ENCODE assay signal across 20 mouse cellular contexts in the genomic region with DNA sequence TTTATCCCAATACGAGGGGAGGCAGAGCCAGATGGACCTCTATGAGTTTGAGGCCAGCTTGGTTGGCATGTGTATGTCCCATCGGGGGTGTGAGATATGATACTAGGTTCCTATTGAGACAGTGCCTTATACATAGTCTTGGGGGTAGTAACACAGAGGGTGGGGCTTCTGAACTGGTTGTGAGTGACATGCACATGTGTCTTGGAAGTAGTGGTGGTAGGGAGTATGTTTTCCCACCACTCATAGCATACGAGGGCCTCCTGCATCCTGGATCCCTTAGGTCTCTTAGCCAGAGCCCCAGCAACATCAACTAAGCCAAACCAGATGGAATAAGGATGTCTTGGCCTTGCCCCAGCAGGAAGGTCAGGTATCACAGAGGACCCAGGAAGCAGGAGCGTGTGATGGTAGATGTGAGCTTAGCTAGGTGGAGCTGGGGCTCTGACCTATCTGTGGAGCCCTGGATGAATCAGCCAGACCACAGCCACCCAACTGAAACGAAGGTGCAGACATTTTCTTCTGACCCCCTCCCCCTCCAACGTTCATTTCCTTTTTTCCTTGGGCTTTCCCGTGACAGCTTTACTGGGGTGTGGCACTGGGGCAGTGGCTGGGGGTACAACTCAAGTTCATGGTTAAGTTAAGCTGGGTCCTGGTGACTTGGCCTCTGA. TPM values are rescaled to one million over a fixed set of nuclear protein-coding genes. Genes with fewer than 3 reads are reported as not detected.
DNase-seq lines count a peak whose midpoint lies in the region; ATAC-seq and TF ChIP-seq lines count a peak whose summit lies in the region.
"Had no signal": no experiment of that assay in that cellular context is flagged by ENCODE, and none has a peak within 500 bp of the region (broad histone marks: within the 10 kb centered on the region; RNA-seq: fewer than 3 reads in every experiment).

No protein-coding gene starts in this region.

- DNase-seq in heart, adult 11 months: peak; percentile 92
- DNase-seq in heart, postnatal 36 days: no peak
- DNase-seq in thymus, postnatal 4 days: peak; percentile 25
- DNase-seq in thymus, adult 2 months: no peak
- no peak for DNase-seq in spleen, adult 12 weeks (ENCODE audit: low spot score)
- no peak for DNase-seq in c-Kit-positive CD71-positive TER-119-positive erythroid progenitor cells, embryonic 14.5 days (ENCODE audit: low spot score)
- DNase-seq: adrenal gland, postnatal 25 days; cerebellum, adult 2 months; forebrain, postnatal 0 days; heart, adult 2 months; left cerebral cortex, postnatal 4 days; lung, adult 2 months; lung, postnatal 36 days had no signal

- TF ChIP-seq POLR2A in thymus, adult 2 months (IDR thresholded peaks at IDR 0.05; ENCODE audit: control insufficient read depth, extremely low read depth, insufficient read depth, low read length, poor library complexity): no peak

- intact Hi-C loops in heart, postnatal 36 days (cut with DNase I): loop anchor here (10.0 kb wide), 1 partner anchor 159 kb away; no protein-coding TSS in a partner anchor

- H3K27ac ChIP-seq in thymus, adult 2 months (ENCODE audit: control insufficient read depth, insufficient read depth, low read length): no peak overlapping the region
- 0 out of 2 replicates have a peak overlapping the region, but pooled peaks have one; percentile 25 for H3K27ac ChIP-seq in liver, embryonic 15.5 days (replicated peaks)
- H3K27ac ChIP-seq: embryonic facial prominence, embryonic 13.5 days; heart, adult 2 months; hindbrain, embryonic 13.5 days; intestine, embryonic 15.5 days; kidney, embryonic 15.5 days; layer of hippocampus, adult 2 months; midbrain, embryonic 12.5 days had no signal

- peaks cover 46% of the 10 kb centered on the region for H3K36me3 ChIP-seq in thymus, adult 2 months (ENCODE audit: control insufficient read depth, insufficient read depth, low read length)
- H3K36me3 ChIP-seq in liver, embryonic 15.5 days (replicated peaks): peaks cover 5% of the 10 kb centered on the region
- H3K36me3 ChIP-seq: hindbrain, embryonic 13.5 days; intestine, embryonic 15.5 days; kidney, embryonic 15.5 days; midbrain, embryonic 12.5 days had no signal

- TF ChIP-seq CTCF in thymus, adult 2 months (IDR thresholded peaks at IDR 0.05; ENCODE audit: borderline replicate concordance, control insufficient read depth, extremely low read depth, insufficient read depth, low read length, poor library complexity): no peak

- no peaks in the 10 kb centered on the region; the same call in 1 of the 2 replicates for H3K9me3 ChIP-seq in liver, embryonic 15.5 days (replicated peaks)
- H3K9me3 ChIP-seq: embryonic facial prominence, embryonic 13.5 days; hindbrain, embryonic 13.5 days; intestine, embryonic 15.5 days; kidney, embryonic 15.5 days; midbrain, embryonic 12.5 days had no signal

- peaks cover 69% of the 10 kb centered on the region for H3K4me1 ChIP-seq in thymus, adult 2 months (replicated peaks; ENCODE audit: control insufficient read depth, insufficient read depth, low read length)
- peaks cover 91% of the 10 kb centered on the region for H3K4me1 ChIP-seq in liver, embryonic 15.5 days (replicated peaks)

- no peak overlapping the region for H3K4me3 ChIP-seq in thymus, adult 2 months (ENCODE audit: control insufficient read depth, insufficient read depth, low read length)
- H3K4me3 ChIP-seq in liver, embryonic 15.5 days (replicated peaks): no peak overlapping the region
- H3K4me3 ChIP-seq: embryonic facial prominence, embryonic 13.5 days; heart, adult 2 months; hindbrain, embryonic 13.5 days; intestine, embryonic 15.5 days; kidney, embryonic 15.5 days; layer of hippocampus, adult 2 months; midbrain, embryonic 12.5 days had no signal

- 55% methylated on average over 7 of the region's 7 CpGs for WGBS in thymus, adult 2 months
- 44% methylated on average over 7 of the region's 7 CpGs for WGBS in liver, embryonic 15.5 days (ENCODE audit: insufficient replicate concordance)

- ATAC-seq in liver, embryonic 15.5 days (ENCODE audit: insufficient read depth): no peak
- ATAC-seq: forebrain, postnatal 0 days; intestine, embryonic 15.5 days had no signal

- no peak overlapping the region for H3K4me2 ChIP-seq in liver, embryonic 15.5 days
- H3K4me2 ChIP-seq: embryonic facial prominence, embryonic 13.5 days; hindbrain, embryonic 13.5 days; intestine, embryonic 15.5 days; kidney, embryonic 15.5 days; midbrain, embryonic 12.5 days had no signal

- H3K9ac ChIP-seq in liver, embryonic 15.5 days: no peak overlapping the region
- H3K9ac ChIP-seq: embryonic facial prominence, embryonic 13.5 days; forebrain, postnatal 0 days; hindbrain, embryonic 13.5 days; intestine, embryonic 15.5 days; kidney, embryonic 15.5 days; midbrain, embryonic 12.5 days had no signal

- no peaks in the 10 kb centered on the region for H3K27me3 ChIP-seq in thymus, adult 2 months (ENCODE audit: control insufficient read depth, insufficient read depth, low read length)
- H3K27me3 ChIP-seq in liver, embryonic 15.5 days: no peaks in the 10 kb centered on the region
- H3K27me3 ChIP-seq: embryonic facial prominence, embryonic 13.5 days; hindbrain, embryonic 13.5 days; intestine, embryonic 15.5 days; kidney, embryonic 15.5 days; midbrain, embryonic 12.5 days had no signal

RNA-seq across cellular contexts. Expression of a gene that starts 10.5 kb away (rescaled TPM):
- total RNA-seq in heart, postnatal 36 days (2021): 10 to 100 TPM; 79.8 to 88.7 TPM
- 1,622 and 2,069 TPM in 2 replicates for polyA plus RNA-seq in thymus, adult 2 months (2012; rRNA removed)
- 422 and 473 TPM in 2 replicates for polyA plus RNA-seq in liver, embryonic 15.5 days (2015; fragmentation: Nextera tagmentation; extraction: Ambion mirVana)

RNA-seq across cellular contexts. Expression of a gene that starts 13.2 kb away (rescaled TPM):
- 10 to 100 TPM; 12.0 to 13.6 TPM for total RNA-seq in heart, postnatal 36 days (2021)
- 68.2 and 74.3 TPM in 2 replicates for polyA plus RNA-seq in thymus, adult 2 months (2012; rRNA removed)
- polyA plus RNA-seq in liver, embryonic 15.5 days (2015; fragmentation: Nextera tagmentation; extraction: Ambion mirVana): 14.7 and 15.2 TPM in 2 replicates

Comparison
In these comparisons a context has a peak if more than half of its experiments do, and no peak if none do; other contexts are left out.
1. DNase-seq: peak in heart, adult 11 months (single experiment) and thymus, postnatal 4 days (single experiment); none in heart, postnatal 36 days (0 of 2), thymus, adult 2 months (single experiment), spleen, adult 12 weeks (single experiment) and c-Kit-positive CD71-positive TER-119-positive erythroid progenitor cells, embryonic 14.5 days (single experiment).